Mouse (Mus musculus) testis, adult 2 months (tissue): Measurements from ENCODE around the gene Opn5.

Experiments used
- CTCF ChIP-seq: fragments of 200-500 bp; IDR thresholded peaks from 2 replicates; pipeline ENCODE4 v1.5.1; 2012; ENCODE audit warnings: low read depth, mild to moderate bottlenecking, inconsistent platforms, low read length, moderate library complexity; ENCODE audit not compliant: control insufficient read depth, insufficient read depth, insufficient replicate concordance
- POLR2A ChIP-seq: fragments of 200-500 bp; IDR thresholded peaks from 2 replicates; pipeline ENCODE4 v1.6.1; 2012; ENCODE audit warnings: low read depth, mild to moderate bottlenecking, inconsistent platforms, low read length, moderate library complexity; ENCODE audit not compliant: control insufficient read depth

DNA sequence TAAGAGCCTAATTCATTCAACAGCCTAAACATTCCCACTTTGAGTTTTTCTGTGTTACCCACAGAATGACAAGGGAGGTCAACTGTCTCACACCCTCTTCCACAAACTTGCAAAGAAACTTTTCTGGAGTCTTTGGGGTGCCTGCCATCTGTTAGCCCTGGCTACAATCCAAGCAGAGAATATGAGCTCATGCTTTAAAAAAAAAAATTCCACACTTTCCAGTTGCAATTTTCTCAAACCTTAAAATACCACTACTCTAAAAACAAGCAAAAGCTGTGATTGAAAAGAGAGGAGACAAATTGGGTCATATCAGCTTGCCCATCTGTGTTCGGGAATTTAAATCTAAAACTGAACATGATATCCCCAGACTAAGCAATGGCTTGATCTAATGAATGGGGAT lies 24.7 kb downstream of the Opn5 start:
- TF ChIP-seq CTCF (no peak), POLR2A (no peak)
